Mouse (Mus musculus) embryonic facial prominence, embryonic 14.5 days (tissue): ENCODE results near the gene Atp5g1. TPM values are rescaled to one million over a fixed set of nuclear protein-coding genes. Genes with fewer than 3 reads are reported as not detected.
"Not testable (repeated sequence)": the region's sequence is repeated elsewhere in the genome, so short reads cannot be mapped to it uniquely, and the experiment has no call there.

Experiments used
- ATAC-seq: fragments of 200-750 bp; cut with Nextera tagmentation; 2 replicates; pipeline ENCODE4 v1.8.0; 2017; ENCODE audit warnings: low read depth, moderate number of reproducible peaks, moderate TSS enrichment
- DNase-seq: peaks from one replicate; pipeline ENCODE4 v3.0.0-alpha.2; 2015; ENCODE audit warnings: low spot score
- H3K27ac ChIP-seq: fragments of 300-500 bp; sonication (generic); replicated peaks from 2 replicates; pipeline ENCODE4 v1.5.1; 2014; ENCODE audit warnings: low read depth, mild to moderate bottlenecking, low read length, moderate library complexity
- H3K27me3 ChIP-seq: fragments of 300-500 bp; sonication (generic); replicated peaks from 2 replicates; pipeline ENCODE4 v1.6.1; 2014; ENCODE audit warnings: low read length; ENCODE audit not compliant: control insufficient read depth, insufficient read depth
- H3K36me3 ChIP-seq: fragments of 300-500 bp; sonication (generic); 2 replicates; pipeline ENCODE4 v1.6.1; 2014; ENCODE audit warnings: low read length, mixed read lengths; ENCODE audit not compliant: control insufficient read depth, insufficient read depth
- H3K4me1 ChIP-seq: fragments of 300-500 bp; sonication (generic); 2 replicates; pipeline ENCODE4 v1.6.1; 2014; ENCODE audit warnings: antibody characterized with exemption, low read length; ENCODE audit not compliant: control insufficient read depth, insufficient read depth
- H3K4me2 ChIP-seq: fragments of 300-500 bp; sonication (generic); 2 replicates; pipeline ENCODE4 v1.6.1; 2014; ENCODE audit warnings: low read depth, mild to moderate bottlenecking, low read length, moderate library complexity, mixed read lengths
- H3K4me3 ChIP-seq: fragments of 300-500 bp; sonication (generic); 2 replicates; pipeline ENCODE4 v1.5.1; 2014; ENCODE audit warnings: low read depth, mild to moderate bottlenecking, low read length
- H3K9ac ChIP-seq: fragments of 300-500 bp; sonication (generic); 2 replicates; pipeline ENCODE4 v1.6.1; 2014; ENCODE audit warnings: low read depth, mild to moderate bottlenecking, low read length, moderate library complexity, mixed read lengths
- H3K9me3 ChIP-seq: fragments of 300-500 bp; sonication (generic); 2 replicates; pipeline ENCODE4 v1.6.1; 2016; ENCODE audit warnings: low read length; ENCODE audit not compliant: control insufficient read depth
- WGBS: fragments of 180-500 bp; shearing (Covaris S2); extraction: QIAGEN DNeasy Blood & Tissue Kit; methylation state at CpG from one replicate; pipeline ENCODE4 v1.1.7; 2014; 5-methylcytosine and 5-hydroxymethylcytosine counted together
- polyA plus RNA-seq: library from polyadenylated mRNA; unstranded; fragments of >200 nt; fragmentation: Nextera tagmentation; extraction: Ambion mirVana; gene quantifications from 2 replicates; pipeline ENCODE4 v1.2.1, GENCODE M21; 2014

Atp5g1 gene
- polyA plus RNA-seq, 1 experiment from 2014 or later = 777 TPM

DNA sequence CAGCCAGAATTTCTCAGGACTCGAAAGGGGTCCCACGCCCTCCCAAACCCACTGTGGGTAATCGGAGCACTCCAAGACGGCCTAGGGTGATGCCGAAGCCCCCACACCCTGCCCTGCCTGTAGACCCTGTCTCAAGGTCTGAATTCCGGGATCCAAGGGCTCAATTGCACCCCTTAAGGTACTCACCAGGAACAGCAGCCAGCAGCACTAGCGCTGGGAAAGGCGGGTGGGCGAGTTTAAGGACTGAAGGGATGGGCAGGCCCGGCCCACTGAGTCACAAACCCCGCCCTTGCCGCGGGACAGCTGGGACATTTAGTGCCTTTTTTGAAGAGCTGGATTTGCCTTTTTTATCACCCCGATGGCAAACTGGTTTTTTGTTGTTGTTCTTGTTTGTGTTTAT, 36.3 kb upstream of the Atp5g1 start, which contains the start of gene Calcoco2:
Calcoco2 (minus strand) TSS at position 214 of the 400 bp plus-strand sequence.
- ATAC-seq = no peak
- Histone ChIP-seq H3K4me2 (no peak within 1 kb of the TSS), H3K4me3 (no peak within 1 kb of the TSS), H3K36me3 (no peaks in the 10 kb centered on the region), H3K9ac (no peak within 1 kb of the TSS), H3K27me3 (no peaks in the 10 kb centered on the region), H3K27ac (no peak within 1 kb of the TSS), H3K4me1 (no peaks in the 10 kb centered on the region), H3K9me3 (no peaks in the 10 kb centered on the region)
- DNase-seq = no peak
- 34% methylated on average over 11 of the region's 14 CpGs for WGBS

DNA sequence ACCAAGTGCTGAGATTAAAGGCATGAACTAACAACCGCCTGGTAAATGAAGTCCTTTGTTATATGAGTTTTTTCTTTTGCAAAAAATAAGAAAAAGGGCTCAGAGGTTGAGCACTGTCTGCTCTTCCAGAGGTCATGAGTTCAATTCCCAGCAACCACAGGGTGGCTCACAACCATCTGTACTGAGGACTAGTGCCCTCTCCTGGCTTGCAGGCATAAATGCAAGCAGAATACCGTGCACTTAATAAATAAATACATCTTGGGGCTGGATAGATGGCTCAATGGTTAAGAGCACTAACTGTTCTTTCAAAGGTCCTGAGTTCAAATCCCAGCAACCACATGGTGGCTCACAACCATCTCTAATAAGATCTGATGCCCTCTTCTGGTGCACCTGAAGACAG, 35.5 kb upstream of the Atp5g1 start:
- not testable (repeated sequence) for H3K4me3 ChIP-seq, H3K27ac ChIP-seq, ATAC-seq, H3K4me2 ChIP-seq, H3K4me1 ChIP-seq, H3K36me3 ChIP-seq, DNase-seq, H3K27me3 ChIP-seq, H3K9ac ChIP-seq, H3K9me3 ChIP-seq
- WGBS = 62% methylated on average over 2 of the region's 2 CpGs

DNA sequence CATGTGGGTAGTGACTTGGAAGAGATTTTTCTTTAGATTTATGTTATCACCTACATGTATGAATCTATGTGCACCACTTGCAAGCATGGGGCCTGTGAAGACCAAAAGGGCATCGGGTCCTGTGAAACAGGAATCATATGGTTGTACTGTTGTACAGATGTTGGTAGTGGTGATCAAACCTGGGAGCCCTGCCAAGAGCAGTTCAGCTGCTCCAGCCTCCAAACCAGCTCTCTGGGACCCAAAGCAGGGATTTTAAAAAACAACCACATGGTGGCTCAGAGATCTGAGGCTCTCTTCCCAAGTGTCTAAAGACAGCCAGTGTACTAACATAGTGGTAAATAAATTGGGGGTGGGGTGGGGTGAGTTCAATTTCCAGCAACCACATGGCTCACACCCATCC, 32.9 kb upstream of the Atp5g1 start:
- Histone ChIP-seq H3K4me3 (no peak overlapping the region), H3K27ac (no peak overlapping the region), H3K9ac (no peak overlapping the region), H3K4me1 (no peaks in the 10 kb centered on the region), H3K9me3 (no peaks in the 10 kb centered on the region), H3K27me3 (no peaks in the 10 kb centered on the region), H3K36me3 (no peaks in the 10 kb centered on the region), H3K4me2 (no peak overlapping the region)
- peak; percentile 34 for DNase-seq
- 53% methylated on average over 1 of the region's 1 CpGs for WGBS
- no peak for ATAC-seq

DNA sequence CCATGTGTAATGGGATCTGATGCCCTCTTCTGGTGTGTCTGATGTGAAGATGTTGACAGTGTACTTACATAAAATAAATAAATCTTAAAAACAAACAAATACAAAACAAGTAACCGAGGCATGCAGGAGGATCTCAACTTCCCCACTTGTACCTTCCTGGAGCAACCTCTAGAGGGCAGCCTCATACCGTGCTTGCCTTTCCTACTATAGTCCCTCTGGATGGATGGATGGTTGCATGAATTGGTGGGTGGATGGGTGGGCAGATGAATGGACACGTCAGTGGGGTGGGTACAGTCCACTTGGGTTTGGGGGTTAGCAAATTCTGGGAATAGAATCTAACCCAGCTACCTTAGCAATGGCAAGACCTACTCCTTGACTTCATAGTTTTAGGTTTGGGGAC, 17.9 kb upstream of the Atp5g1 start:
- H3K4me2 ChIP-seq = no peak overlapping the region
- no peak overlapping the region for H3K4me3 ChIP-seq
- no peaks in the 10 kb centered on the region; the same call in 1 of the 2 replicates for H3K9me3 ChIP-seq
- H3K36me3 ChIP-seq = no peaks in the 10 kb centered on the region
- H3K4me1 ChIP-seq = no peaks in the 10 kb centered on the region
- H3K9ac ChIP-seq = no peak overlapping the region
- DNase-seq (peak; percentile 27), ATAC-seq (peak; percentile 68; the same call in 1 of the 2 replicates)
- WGBS = 11% methylated on average over 3 of the region's 3 CpGs
- no peaks in the 10 kb centered on the region for H3K27me3 ChIP-seq
- H3K27ac ChIP-seq = no peak overlapping the region

DNA sequence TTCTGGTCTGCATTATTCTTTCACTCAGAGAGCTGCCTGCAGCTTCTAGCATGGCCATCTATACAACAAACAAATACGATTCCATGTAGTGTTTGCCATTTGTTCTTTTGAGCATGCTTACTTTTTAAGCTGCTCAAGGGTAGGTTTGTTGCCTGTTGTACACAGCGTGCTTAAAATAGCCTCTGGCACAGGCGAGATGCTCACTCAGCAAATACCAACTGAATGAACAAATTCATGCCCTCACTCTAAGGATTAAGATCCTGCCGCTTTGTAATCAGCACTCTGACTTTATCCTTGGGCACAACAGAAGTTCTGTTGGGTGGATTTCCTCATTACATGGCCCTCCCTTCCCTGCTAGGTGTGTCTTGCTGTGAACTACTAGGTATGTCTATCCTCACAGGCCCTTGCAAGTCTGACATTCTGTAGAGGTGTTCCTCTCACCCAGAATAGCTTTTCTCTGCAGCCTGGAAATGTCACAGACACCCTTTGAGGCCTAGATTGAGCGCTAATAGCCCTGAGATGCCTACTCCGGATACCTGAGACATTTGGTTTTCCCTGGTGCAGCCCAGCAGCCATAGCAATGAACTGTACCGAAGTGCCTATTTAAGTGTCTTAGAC, 17.3 kb upstream of the Atp5g1 start:
- peak; percentile 28 for DNase-seq
- no peaks in the 10 kb centered on the region for H3K36me3 ChIP-seq
- no peak overlapping the region for H3K27ac ChIP-seq
- H3K4me3 ChIP-seq = no peak overlapping the region
- no peaks in the 10 kb centered on the region for H3K4me1 ChIP-seq
- no peaks in the 10 kb centered on the region for H3K27me3 ChIP-seq
- no peak overlapping the region for H3K9ac ChIP-seq
- H3K9me3 ChIP-seq = peaks cover 6% of the 10 kb centered on the region; the same call in 1 of the 2 replicates
- 38% methylated on average over 7 of the region's 7 CpGs for WGBS
- peak; percentile 62; the same call in 1 of the 2 replicates for ATAC-seq
- H3K4me2 ChIP-seq = no peak overlapping the region

DNA sequence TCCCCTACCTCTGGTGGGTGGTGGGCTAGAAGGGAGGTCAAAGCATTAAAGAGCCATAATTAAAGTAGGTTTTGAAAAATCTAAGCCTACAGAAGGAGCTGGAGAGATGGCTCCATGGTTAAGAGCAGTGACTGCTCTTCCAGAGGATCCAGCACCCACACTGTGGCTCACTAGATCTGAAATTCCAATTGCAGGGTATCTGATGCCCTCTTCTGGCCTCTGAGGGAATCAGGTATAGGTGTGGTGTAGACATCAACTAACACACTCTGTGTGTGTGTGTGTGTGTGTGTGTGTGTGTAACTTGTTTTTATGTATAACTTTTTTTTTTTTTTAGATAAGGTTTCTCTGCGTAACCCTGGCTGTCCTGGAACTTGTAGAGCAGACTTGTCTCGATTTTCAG, 15.6 kb upstream of the Atp5g1 start:
- no peak for ATAC-seq
- Histone ChIP-seq H3K9ac (no peak overlapping the region), H3K4me1 (no peaks in the 10 kb centered on the region), H3K27ac (no peak overlapping the region), H3K4me3 (no peak overlapping the region), H3K9me3 (peaks cover 6% of the 10 kb centered on the region; the same call in 1 of the 2 replicates), H3K27me3 (no peaks in the 10 kb centered on the region), H3K36me3 (no peaks in the 10 kb centered on the region), H3K4me2 (no peak overlapping the region)
- peak; percentile 42 for DNase-seq
- WGBS = 61% methylated on average over 2 of the region's 2 CpGs

DNA sequence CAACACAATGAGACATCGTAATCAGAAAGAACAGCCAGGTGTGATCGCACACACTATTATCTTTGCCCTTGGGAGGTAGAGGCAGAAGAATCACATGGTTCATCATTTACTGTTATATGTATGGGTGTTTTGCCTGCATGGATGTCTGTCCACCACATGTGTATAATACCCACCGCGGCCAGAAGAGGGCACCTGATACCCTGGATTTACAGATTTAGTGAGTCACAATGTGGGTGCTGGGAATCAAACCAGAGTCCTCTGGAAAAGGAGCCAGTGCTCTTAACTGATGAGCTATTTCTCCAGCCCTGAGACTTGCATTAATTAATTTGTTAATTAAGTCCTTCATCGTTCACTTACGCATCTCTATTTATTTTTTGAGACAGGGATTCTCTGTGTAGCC, 12.5 kb upstream of the Atp5g1 start:
- Histone ChIP-seq H3K4me1 (no peaks in the 10 kb centered on the region), H3K27me3 (no peaks in the 10 kb centered on the region), H3K4me2 (no peak overlapping the region), H3K27ac (no peak overlapping the region), H3K9me3 (peaks cover 6% of the 10 kb centered on the region; the same call in 1 of the 2 replicates), H3K4me3 (no peak overlapping the region), H3K9ac (no peak overlapping the region), H3K36me3 (no peaks in the 10 kb centered on the region)
- DNase-seq (no peak), ATAC-seq (no peak)
- 92% methylated on average over 6 of the region's 6 CpGs for WGBS

DNA sequence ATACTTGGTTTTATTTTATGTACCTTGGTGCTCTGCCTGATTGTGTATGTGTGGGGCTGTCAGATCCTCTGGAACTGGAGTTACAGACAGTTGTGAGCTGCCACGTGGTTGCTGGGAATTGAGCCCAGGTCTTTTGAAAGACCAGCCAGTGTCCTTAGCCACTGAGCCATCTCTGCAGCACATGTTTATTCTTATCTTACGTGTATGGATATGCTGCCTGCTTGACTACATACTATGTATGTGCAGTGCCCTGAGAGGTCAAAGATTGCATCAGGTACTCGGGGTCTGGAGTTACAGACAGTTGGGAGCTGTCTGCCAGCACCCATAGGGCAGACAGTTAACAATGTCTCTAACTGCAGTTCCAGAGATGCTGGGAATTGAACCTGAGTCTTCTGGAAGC, 7.2 kb upstream of the Atp5g1 start:
- H3K4me1 ChIP-seq = no peaks in the 10 kb centered on the region
- H3K4me2 ChIP-seq = no peak overlapping the region
- WGBS = 79% methylated on average over 3 of the region's 3 CpGs
- H3K27ac ChIP-seq = no peak overlapping the region
- no peaks in the 10 kb centered on the region for H3K36me3 ChIP-seq
- H3K9me3 ChIP-seq = no peaks in the 10 kb centered on the region
- ATAC-seq (no peak), DNase-seq (no peak)
- H3K9ac ChIP-seq = no peak overlapping the region
- no peaks in the 10 kb centered on the region for H3K27me3 ChIP-seq
- H3K4me3 ChIP-seq = no peak overlapping the region

DNA sequence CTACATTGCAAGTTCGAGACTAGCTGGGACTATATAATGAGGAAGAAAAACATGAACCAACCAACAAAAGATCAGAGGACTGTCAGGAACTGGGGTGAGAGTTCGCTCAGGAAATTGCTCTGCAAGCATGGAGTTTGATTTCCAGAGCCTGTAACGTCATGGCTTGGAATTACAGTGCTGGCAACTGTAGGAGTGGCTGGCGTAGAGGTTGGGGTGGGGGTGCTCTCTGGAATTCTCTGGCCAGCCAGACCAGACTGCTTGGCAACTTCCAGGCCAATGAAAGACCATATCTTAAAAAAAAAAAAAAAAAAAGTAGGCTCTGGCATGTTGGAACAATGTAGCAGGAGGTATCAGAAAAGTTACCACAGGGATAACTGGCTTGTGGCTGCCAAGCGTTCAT, 5.3 kb upstream of the Atp5g1 start:
- no peak overlapping the region for H3K4me3 ChIP-seq
- H3K9me3 ChIP-seq = no peaks in the 10 kb centered on the region
- no peak overlapping the region for H3K4me2 ChIP-seq
- H3K36me3 ChIP-seq = no peaks in the 10 kb centered on the region
- H3K4me1 ChIP-seq = no peaks in the 10 kb centered on the region
- no peak for ATAC-seq
- DNase-seq = no peak
- no peak overlapping the region for H3K27ac ChIP-seq
- WGBS = 67% methylated on average over 5 of the region's 5 CpGs
- no peak overlapping the region for H3K9ac ChIP-seq
- no peaks in the 10 kb centered on the region for H3K27me3 ChIP-seq
